Mouse (Mus musculus) megakaryocyte, embryonic 14.5 days (primary cell): ENCODE results near the gene Med22. TPM values are rescaled to one million over a fixed set of nuclear protein-coding genes. Genes with fewer than 3 reads are reported as not detected.

Experiments
- H3K27me3 ChIP-seq: replicated peaks from 2 replicates; pipeline ENCODE3; 2012; ENCODE audit warnings: inconsistent platforms
- H3K36me3 ChIP-seq: replicated peaks from 2 replicates; pipeline ENCODE3; 2012; ENCODE audit warnings: low read length, inconsistent platforms, mixed read lengths
- H3K4me1 ChIP-seq: 2 replicates; pipeline ENCODE4 v1.6.1; 2012; ENCODE audit warnings: inconsistent platforms
- H3K4me3 ChIP-seq: replicated peaks from 2 replicates; pipeline ENCODE3; 2012; ENCODE audit warnings: moderate library complexity, mild to moderate bottlenecking, inconsistent platforms
- H3K9me3 ChIP-seq: 2 replicates; pipeline ENCODE4 v1.6.1; 2012; ENCODE audit warnings: inconsistent platforms
- FLI1 ChIP-seq: IDR thresholded peaks from 2 replicates; pipeline ENCODE4 v1.6.1; 2012; ENCODE audit warnings: low read length, inconsistent platforms, mixed read lengths
- GATA1 ChIP-seq: IDR thresholded peaks from 3 replicates; pipeline ENCODE4 v1.6.1; 2012; ENCODE audit warnings: mixed read lengths, low read length, inconsistent platforms, borderline replicate concordance
- polyA plus RNA-seq: library from polyadenylated mRNA; stranded (reverse); fragments of >175 nt; gene quantifications from 2 replicates; pipeline ENCODE4 v1.2.3, GENCODE M21; 2012; ENCODE audit warnings: low replicate concordance; ENCODE audit not compliant: insufficient read depth

The Med22 gene
- polyA plus RNA-seq, 1 experiment, result 29.1 TPM

GRCm38 (mm10) chr2:26941539-26941938, 31.1 kb upstream of the Med22 start:
- Histone ChIP-seq H3K27me3 (peaks cover 6% of the 10 kb centered on the region), H3K4me3 (peak overlapping the region; percentile 80), H3K36me3 (peaks cover 3% of the 10 kb centered on the region), H3K4me1 (peaks cover 52% of the 10 kb centered on the region), H3K9me3 (no peaks in the 10 kb centered on the region)
- TF ChIP-seq GATA1, result no peak
- TF ChIP-seq FLI1, result no peak

- H3K27me3 ChIP-seq, result no peaks in the 10 kb centered on the region
- H3K4me3 ChIP-seq, result peak overlapping the region; percentile 31
- TF ChIP-seq FLI1 (no peak), GATA1 (no peak)
- peaks cover 70% of the 10 kb centered on the region for H3K4me1 ChIP-seq
- H3K36me3 ChIP-seq, result peaks cover 5% of the 10 kb centered on the region
- H3K9me3 ChIP-seq, result no peaks in the 10 kb centered on the region
These were observed 25.9 kb upstream of the Med22 start for GRCm38 (mm10) chr2:26936425-26936824.

- TF ChIP-seq GATA1, result no peak
- TF ChIP-seq FLI1, result no peak
- H3K4me3 ChIP-seq, result peak overlapping the region; percentile 18
- H3K9me3 ChIP-seq, result no peaks in the 10 kb centered on the region
- H3K36me3 ChIP-seq, result peaks cover 16% of the 10 kb centered on the region
- H3K27me3 ChIP-seq, result no peaks in the 10 kb centered on the region
- H3K4me1 ChIP-seq, result peaks cover 70% of the 10 kb centered on the region
These were observed 24.8 kb upstream of the Med22 start for GRCm38 (mm10) chr2:26935286-26935685.

- Histone ChIP-seq H3K4me1 (peaks cover 80% of the 10 kb centered on the region), H3K4me3 (peak within 1 kb of the TSS; percentile 100), H3K27me3 (no peaks in the 10 kb centered on the region), H3K9me3 (no peaks in the 10 kb centered on the region), H3K36me3 (peaks cover 33% of the 10 kb centered on the region)
- TF ChIP-seq FLI1 (no peak), GATA1 (no peak)
These were observed 23.0 kb upstream of the Med22 start, which contains the start of the genes Surf4 and Stkld1 for GRCm38 (mm10) chr2:26933304-26934055. Gene Surf4, minus strand, starts transcription at chr2:26933928. Gene Stkld1, plus strand, starts transcription at chr2:26934047.

- H3K36me3 ChIP-seq, result peaks cover 41% of the 10 kb centered on the region
- no peaks in the 10 kb centered on the region for H3K27me3 ChIP-seq
- H3K9me3 ChIP-seq, result no peaks in the 10 kb centered on the region
- peaks cover 85% of the 10 kb centered on the region for H3K4me1 ChIP-seq
- peak overlapping the region; percentile 100 for H3K4me3 ChIP-seq
- TF ChIP-seq FLI1 (no peak), GATA1 (no peak)
These were observed 22.2 kb upstream of the Med22 start for GRCm38 (mm10) chr2:26932473-26933303.

- peak overlapping the region; percentile 62 for H3K4me3 ChIP-seq
- H3K36me3 ChIP-seq, result peaks cover 64% of the 10 kb centered on the region
- TF ChIP-seq FLI1 (no peak), GATA1 (no peak)
- no peaks in the 10 kb centered on the region for H3K27me3 ChIP-seq
- H3K9me3 ChIP-seq, result no peaks in the 10 kb centered on the region
- peaks cover 84% of the 10 kb centered on the region for H3K4me1 ChIP-seq
These were observed 19.9 kb upstream of the Med22 start for GRCm38 (mm10) chr2:26930390-26930789.

GRCm38 (mm10) chr2:26927745-26928476, 17.4 kb upstream of the Med22 start:
- no peak for TF ChIP-seq FLI1
- no peak for TF ChIP-seq GATA1
- no peaks in the 10 kb centered on the region for H3K27me3 ChIP-seq
- H3K36me3 ChIP-seq, result peaks cover 89% of the 10 kb centered on the region
- no peaks in the 10 kb centered on the region for H3K9me3 ChIP-seq
- H3K4me3 ChIP-seq, result peak overlapping the region; percentile 71
- H3K4me1 ChIP-seq, result peaks cover 72% of the 10 kb centered on the region

GRCm38 (mm10) chr2:26921784-26922183, 11.3 kb upstream of the Med22 start:
- Histone ChIP-seq H3K4me3 (no peak overlapping the region), H3K36me3 (peaks cover 97% of the 10 kb centered on the region)

GRCm38 (mm10) chr2:26920190-26920855, 9.8 kb upstream of the Med22 start:
- Histone ChIP-seq H3K36me3 (peaks cover 83% of the 10 kb centered on the region), H3K4me1 (peaks cover 62% of the 10 kb centered on the region), H3K4me3 (no peak overlapping the region), H3K9me3 (no peaks in the 10 kb centered on the region), H3K27me3 (no peaks in the 10 kb centered on the region)
- no peak for TF ChIP-seq FLI1
- TF ChIP-seq GATA1, result no peak

More at GRCm38 (mm10) chr2:26921784-26922183, 11.3 kb upstream of the Med22 start:
- Histone ChIP-seq H3K27me3 (no peaks in the 10 kb centered on the region), H3K9me3 (no peaks in the 10 kb centered on the region), H3K4me1 (peaks cover 55% of the 10 kb centered on the region)
- TF ChIP-seq GATA1, result no peak
- no peak for TF ChIP-seq FLI1
